Mouse (Mus musculus): ENCODE results near the gene Clps. TPM values are rescaled to one million over a fixed set of nuclear protein-coding genes. Genes with fewer than 3 reads are reported as not detected.
A peak's percentile ranks its signal among the peaks of the same experiment; 100 is the strongest.

Gene Clps
- 0.46 TPM in 1 of 2 replicates, not detected in the other for polyA plus RNA-seq (2016; fragmentation: Nextera tagmentation; extraction: Ambion mirVana)

DNA sequence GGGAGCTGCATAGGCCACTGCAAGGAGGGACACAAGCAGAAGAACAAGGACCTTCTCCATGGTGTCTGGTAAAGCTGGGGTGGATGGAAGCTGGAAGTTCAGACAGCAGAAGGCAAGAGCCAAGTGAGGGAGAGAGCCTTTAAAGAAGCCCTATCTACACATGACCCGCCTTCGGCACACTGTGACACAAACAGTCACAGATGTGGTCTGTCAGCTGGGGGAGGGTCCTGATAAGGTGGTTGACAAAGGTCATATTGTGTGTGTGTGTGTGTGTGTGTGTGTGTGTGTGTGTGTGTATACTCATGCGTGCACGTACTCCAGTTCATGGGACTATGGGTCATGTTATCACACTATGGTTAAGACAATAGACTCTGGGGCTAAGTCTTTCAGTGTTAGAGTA lies at the start of gene Clps:
Gene Clps, minus strand, starts transcription at position 169 of the 400 bp plus-strand sequence.
- no peak within 1 kb of the TSS for H3K4me3 ChIP-seq
- no peaks in the 10 kb centered on the region for H3K27me3 ChIP-seq (ENCODE audit: insufficient read depth, poor library complexity, severe bottlenecking)
- no peaks in the 10 kb centered on the region for H3K9me3 ChIP-seq
- H3K36me3 ChIP-seq = no peaks in the 10 kb centered on the region
- 51% methylated on average over 4 of the region's 4 CpGs for WGBS
- no peak for DNase-seq (ENCODE audit: low spot score)
- no peak within 1 kb of the TSS for H3K27ac ChIP-seq
- peaks cover 25% of the 10 kb centered on the region for H3K4me1 ChIP-seq

DNA sequence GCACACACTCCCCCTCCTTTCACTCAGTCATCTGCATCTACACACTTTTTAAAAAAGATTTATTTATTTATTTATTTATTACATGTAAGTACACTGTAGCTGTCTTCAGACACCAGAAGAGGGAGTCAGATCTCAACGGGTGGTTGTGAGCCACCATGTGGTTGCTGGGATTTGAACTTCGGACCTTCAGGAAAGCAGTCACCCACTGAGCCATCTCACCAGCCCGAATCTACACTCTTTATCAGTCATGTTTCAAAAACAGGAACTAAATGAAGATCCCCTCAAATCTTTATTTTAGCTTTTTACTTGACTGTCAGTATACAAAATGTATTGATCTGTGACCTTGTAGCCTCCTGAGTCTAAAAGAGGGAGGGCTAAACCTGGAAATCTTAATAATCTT lies 49.0 kb upstream of the Clps start:
- Histone ChIP-seq H3K27me3 (ENCODE audit: insufficient read depth, poor library complexity, severe bottlenecking) (no peaks in the 10 kb centered on the region), H3K36me3 (peaks cover 48% of the 10 kb centered on the region), H3K4me1 (no peaks in the 10 kb centered on the region), H3K9me3 (no peaks in the 10 kb centered on the region), H3K27ac (no peak overlapping the region), H3K4me3 (no peak overlapping the region)
- no peak for DNase-seq (ENCODE audit: low spot score)
- 82% methylated on average over 3 of the region's 3 CpGs for WGBS

DNA sequence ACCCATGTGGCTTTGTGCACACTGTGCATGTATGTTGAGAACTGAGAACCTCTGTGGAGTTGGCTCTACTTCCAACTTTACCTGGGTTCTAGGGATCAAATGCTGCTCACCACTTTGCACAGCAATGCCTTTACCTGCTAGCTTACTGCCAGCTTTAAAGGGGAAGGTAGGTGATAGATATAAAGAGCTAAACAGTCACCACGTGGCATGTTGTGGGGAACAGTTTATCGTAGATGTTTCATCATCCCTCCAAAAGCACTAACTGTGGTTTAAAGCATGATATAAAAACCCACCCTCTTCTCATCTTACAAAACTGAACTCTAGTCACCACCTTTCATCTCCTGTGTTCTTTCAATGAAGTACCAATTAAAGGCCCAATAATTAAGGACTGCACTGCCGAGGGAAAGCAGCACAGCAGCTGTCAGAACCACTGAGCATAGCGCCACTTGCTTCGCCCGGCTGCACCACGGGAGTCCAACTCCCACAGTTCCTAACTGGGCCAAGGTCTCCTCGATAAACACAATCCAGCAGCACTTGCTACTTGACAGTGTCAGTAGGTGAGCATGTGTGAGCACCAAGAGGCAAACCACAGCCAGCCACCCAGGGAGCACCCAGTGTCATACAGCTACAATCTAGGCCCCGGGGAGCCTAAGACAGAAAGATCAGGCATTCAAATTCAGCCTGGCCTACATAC lies 41.1 kb upstream of the Clps start:
- Histone ChIP-seq H3K27ac (no peak overlapping the region), H3K36me3 (peaks cover 93% of the 10 kb centered on the region), H3K27me3 (ENCODE audit: insufficient read depth, poor library complexity, severe bottlenecking) (no peaks in the 10 kb centered on the region), H3K4me1 (no peaks in the 10 kb centered on the region), H3K4me3 (no peak overlapping the region), H3K9me3 (no peaks in the 10 kb centered on the region)
- 92% methylated on average over 9 of the region's 9 CpGs for WGBS
- no peak for DNase-seq (ENCODE audit: low spot score)

DNA sequence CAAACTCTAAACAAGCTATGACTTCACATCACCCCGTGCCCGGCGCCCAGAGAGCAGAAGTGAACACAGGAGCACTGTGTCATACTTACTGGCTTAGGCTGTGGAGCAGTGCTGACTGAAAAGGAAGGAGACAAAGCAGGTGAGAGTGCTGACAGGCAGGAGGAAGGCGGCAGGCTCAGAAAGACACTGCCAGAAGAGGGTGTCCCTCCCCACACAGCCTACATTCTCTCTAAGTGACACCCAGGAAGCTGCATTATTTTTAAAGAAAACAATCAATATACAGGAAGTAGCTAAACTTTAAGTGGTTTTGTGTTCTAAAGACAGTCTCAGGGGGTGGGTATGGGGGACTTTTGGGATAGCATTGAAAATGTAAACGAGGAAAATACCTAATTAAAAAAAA lies 40.2 kb upstream of the Clps start:
- Histone ChIP-seq H3K4me1 (no peaks in the 10 kb centered on the region), H3K27me3 (ENCODE audit: insufficient read depth, poor library complexity, severe bottlenecking) (no peaks in the 10 kb centered on the region), H3K36me3 (peaks cover 93% of the 10 kb centered on the region), H3K4me3 (no peak overlapping the region), H3K27ac (no peak overlapping the region), H3K9me3 (no peaks in the 10 kb centered on the region)
- 85% methylated on average over 5 of the region's 5 CpGs for WGBS
- no peak for DNase-seq (ENCODE audit: low spot score)

DNA sequence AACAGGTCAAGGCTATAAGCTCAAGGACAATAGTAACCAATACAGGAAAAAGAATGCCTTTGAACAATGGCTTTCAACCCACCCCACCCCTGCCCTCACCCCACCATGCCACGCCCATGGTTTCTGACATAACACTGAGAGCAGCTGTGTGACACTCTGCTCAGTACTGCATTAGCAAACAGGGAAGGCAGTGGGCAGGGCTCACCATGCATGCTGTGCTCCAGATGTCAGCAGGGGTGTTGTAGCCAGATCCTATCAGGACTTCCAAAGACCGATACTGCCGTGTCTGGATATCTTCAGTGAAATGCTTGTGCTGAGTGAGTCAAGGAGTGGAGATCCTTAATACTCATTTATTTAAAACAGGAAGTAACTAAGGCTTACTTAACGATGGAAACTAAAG lies 33.4 kb upstream of the Clps start:
- Histone ChIP-seq H3K9me3 (no peaks in the 10 kb centered on the region), H3K4me3 (no peak overlapping the region), H3K36me3 (peaks cover 89% of the 10 kb centered on the region), H3K4me1 (no peaks in the 10 kb centered on the region), H3K27me3 (ENCODE audit: insufficient read depth, poor library complexity, severe bottlenecking) (no peaks in the 10 kb centered on the region), H3K27ac (no peak overlapping the region)
- no peak for DNase-seq (ENCODE audit: low spot score)
- WGBS = 46% methylated on average over 4 of the region's 4 CpGs

DNA sequence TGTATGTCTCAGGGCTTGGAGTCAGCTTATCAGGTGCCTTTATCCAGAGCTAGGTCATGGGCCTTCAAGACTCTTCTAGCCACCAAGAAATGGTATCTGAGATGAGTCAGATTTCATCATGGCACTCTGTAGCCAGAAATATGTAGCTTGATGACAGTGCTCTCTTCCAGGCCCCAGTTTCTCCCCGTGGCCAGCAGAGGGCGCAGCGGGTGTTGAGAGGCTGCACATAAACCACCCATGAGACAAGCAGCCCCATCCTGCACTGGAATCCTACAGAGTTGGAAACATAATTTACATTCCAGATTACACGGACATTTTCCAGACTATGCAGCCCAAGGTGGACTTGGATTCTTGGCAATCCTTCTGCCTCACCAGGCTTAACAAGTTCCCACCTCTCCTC lies 32.4 kb upstream of the Clps start:
- Histone ChIP-seq H3K9me3 (no peaks in the 10 kb centered on the region), H3K27me3 (ENCODE audit: insufficient read depth, poor library complexity, severe bottlenecking) (no peaks in the 10 kb centered on the region), H3K4me1 (no peaks in the 10 kb centered on the region), H3K4me3 (no peak overlapping the region), H3K36me3 (peaks cover 89% of the 10 kb centered on the region), H3K27ac (no peak overlapping the region)
- peak; percentile 91 for DNase-seq (ENCODE audit: low spot score)
- 34% methylated on average over 4 of the region's 4 CpGs for WGBS

DNA sequence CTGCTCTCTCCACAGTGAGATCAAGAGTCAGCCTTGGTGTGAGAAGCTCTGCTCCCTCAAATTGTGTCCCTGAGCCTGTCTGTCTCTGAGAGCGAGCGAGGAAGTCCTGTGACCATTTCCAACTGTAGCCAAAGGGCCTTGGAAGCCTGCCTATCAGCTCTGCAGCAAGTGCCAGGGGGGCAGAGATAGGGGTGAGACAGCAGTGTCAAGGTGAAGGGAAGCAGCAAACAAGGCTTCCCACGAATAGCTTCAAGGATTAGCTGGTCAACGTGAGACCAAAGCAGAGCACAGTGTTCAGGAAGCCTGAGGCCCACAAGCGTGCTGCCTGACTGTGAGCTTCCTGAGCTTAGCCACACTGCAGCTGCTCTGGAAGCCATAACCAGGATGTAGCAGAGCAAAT lies 30.9 kb upstream of the Clps start:
- no peak for DNase-seq (ENCODE audit: low spot score)
- 80% methylated on average over 5 of the region's 5 CpGs for WGBS
- Histone ChIP-seq H3K9me3 (no peaks in the 10 kb centered on the region), H3K27ac (no peak overlapping the region), H3K4me1 (no peaks in the 10 kb centered on the region), H3K27me3 (ENCODE audit: insufficient read depth, poor library complexity, severe bottlenecking) (no peaks in the 10 kb centered on the region), H3K4me3 (no peak overlapping the region), H3K36me3 (peaks cover 89% of the 10 kb centered on the region)

DNA sequence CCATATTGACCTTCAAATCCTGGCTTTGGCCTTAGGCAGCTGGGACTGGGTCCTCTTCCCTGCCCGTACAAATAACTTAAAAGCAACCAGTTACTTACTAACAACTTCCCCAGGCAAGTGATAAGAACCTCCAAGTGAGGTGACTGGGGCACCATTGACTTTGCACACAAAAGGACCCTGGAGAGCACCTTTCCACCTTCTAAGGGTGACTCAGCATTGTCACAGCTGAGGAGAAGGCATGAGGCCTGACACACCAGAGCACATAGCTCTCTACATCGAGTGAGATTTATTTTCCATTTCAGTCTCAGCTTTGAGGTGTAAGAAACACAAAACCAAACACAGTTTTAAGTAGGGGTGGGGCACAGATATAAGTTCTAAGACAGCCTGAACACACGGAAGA lies 30.0 kb upstream of the Clps start:
- Histone ChIP-seq H3K4me1 (no peaks in the 10 kb centered on the region), H3K27ac (no peak overlapping the region), H3K27me3 (ENCODE audit: insufficient read depth, poor library complexity, severe bottlenecking) (no peaks in the 10 kb centered on the region), H3K4me3 (no peak overlapping the region), H3K36me3 (peaks cover 80% of the 10 kb centered on the region), H3K9me3 (no peaks in the 10 kb centered on the region)
- no peak for DNase-seq (ENCODE audit: low spot score)
- 80% methylated on average over 3 of the region's 3 CpGs for WGBS

DNA sequence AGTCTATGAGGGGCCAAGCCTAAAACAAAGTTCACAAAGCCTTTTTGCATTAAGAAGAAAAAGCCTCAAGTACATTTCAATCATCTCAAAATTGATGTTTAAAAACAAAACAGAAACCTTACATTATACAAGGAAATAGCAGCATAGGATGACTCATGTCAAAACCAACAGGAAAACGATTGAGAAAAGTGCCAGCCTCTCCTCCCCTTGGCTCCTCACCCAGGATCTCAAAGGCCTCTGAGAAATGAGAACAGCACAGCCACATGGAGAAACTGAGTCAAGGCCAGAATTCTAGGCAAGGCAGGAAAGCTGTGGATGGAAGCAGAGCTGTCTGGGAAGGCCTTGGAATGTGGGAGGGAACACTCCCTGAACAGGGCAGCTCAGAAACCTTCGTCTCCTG lies 28.0 kb upstream of the Clps start:
- H3K27ac ChIP-seq = no peak overlapping the region
- H3K36me3 ChIP-seq = peaks cover 66% of the 10 kb centered on the region
- no peaks in the 10 kb centered on the region for H3K4me1 ChIP-seq
- WGBS = 76% methylated on average over 2 of the region's 2 CpGs
- no peaks in the 10 kb centered on the region for H3K9me3 ChIP-seq
- no peak for DNase-seq (ENCODE audit: low spot score)
- no peaks in the 10 kb centered on the region for H3K27me3 ChIP-seq (ENCODE audit: insufficient read depth, poor library complexity, severe bottlenecking)
- no peak overlapping the region for H3K4me3 ChIP-seq

DNA sequence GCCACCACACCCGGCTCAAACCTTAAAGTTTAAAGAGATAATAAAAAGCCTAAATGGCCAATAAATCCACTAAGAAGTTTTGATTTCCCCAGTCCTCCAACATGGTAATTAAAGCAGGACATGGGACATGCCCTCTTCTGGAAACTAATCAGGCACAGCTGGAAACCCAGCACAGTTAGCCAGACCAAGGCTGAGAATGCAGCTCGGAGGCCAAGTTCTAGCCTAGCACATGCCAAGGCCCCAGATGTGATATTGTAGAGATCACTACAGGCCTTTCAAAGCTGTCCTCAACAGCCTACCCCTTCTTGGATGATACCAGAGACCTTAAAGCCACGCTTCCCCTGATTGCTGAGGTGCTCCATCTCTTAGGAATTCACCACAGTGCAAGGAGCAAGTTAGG lies 25.9 kb upstream of the Clps start:
- Histone ChIP-seq H3K4me1 (no peaks in the 10 kb centered on the region), H3K27ac (no peak overlapping the region), H3K36me3 (peaks cover 46% of the 10 kb centered on the region), H3K4me3 (no peak overlapping the region), H3K9me3 (no peaks in the 10 kb centered on the region), H3K27me3 (ENCODE audit: insufficient read depth, poor library complexity, severe bottlenecking) (no peaks in the 10 kb centered on the region)
- WGBS = 88% methylated on average over 3 of the region's 3 CpGs
- no peak for DNase-seq (ENCODE audit: low spot score)

DNA sequence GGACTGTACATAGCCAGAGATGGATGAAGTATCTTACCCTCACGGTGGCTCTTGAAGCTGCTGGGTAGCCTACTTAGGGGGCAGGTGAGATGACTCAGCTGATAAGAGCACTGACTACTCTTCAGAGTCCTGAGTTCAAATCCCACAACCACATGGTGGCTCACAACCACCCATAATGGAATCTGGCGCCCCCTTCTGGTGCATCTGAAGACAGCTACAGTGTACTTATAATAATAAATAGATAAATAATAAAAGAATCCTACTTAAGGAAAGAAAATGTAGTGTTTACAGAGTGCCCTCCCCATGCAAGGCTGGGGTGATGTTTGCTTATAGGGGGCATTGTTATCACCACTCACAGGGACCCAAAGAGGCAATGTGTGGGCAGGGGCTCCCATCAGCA lies 20.5 kb upstream of the Clps start:
- Histone ChIP-seq H3K4me3 (no peak overlapping the region), H3K9me3 (no peaks in the 10 kb centered on the region), H3K4me1 (peaks cover 3% of the 10 kb centered on the region), H3K27ac (no peak overlapping the region), H3K36me3 (no peaks in the 10 kb centered on the region), H3K27me3 (ENCODE audit: insufficient read depth, poor library complexity, severe bottlenecking) (peaks cover 10% of the 10 kb centered on the region; the same call in 1 of the 2 replicates)
- no peak for DNase-seq (ENCODE audit: low spot score)
- 41% methylated on average over 2 of the region's 2 CpGs for WGBS

DNA sequence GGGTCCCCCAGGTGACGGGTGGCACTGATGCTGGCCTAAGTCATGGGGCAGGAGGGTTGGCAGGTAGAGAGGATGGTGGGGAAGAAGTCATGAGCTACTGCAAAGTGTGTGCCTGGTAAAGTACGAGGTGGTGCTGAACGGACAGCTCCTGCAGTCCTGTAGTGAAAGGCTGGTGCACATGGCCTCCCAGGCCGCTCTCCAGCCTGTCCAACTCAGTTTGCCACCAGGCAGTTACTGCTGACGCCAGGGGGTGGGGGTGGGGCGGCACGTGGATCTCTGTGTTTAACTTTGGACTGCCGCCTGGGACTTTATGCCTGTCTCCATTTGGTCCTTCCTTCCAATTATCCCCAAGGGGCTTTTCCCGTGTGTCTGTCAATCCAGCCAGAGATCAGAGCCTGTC lies 19.8 kb upstream of the Clps start:
- WGBS = 10% methylated on average over 9 of the region's 9 CpGs
- H3K4me1 ChIP-seq = peaks cover 8% of the 10 kb centered on the region
- H3K27ac ChIP-seq = no peak overlapping the region
- H3K36me3 ChIP-seq = no peaks in the 10 kb centered on the region
- peaks cover 15% of the 10 kb centered on the region; the same call in 1 of the 2 replicates for H3K27me3 ChIP-seq (ENCODE audit: insufficient read depth, poor library complexity, severe bottlenecking)
- no peaks in the 10 kb centered on the region for H3K9me3 ChIP-seq
- H3K4me3 ChIP-seq = no peak overlapping the region
- DNase-seq (ENCODE audit: low spot score) = peak; percentile 89

DNA sequence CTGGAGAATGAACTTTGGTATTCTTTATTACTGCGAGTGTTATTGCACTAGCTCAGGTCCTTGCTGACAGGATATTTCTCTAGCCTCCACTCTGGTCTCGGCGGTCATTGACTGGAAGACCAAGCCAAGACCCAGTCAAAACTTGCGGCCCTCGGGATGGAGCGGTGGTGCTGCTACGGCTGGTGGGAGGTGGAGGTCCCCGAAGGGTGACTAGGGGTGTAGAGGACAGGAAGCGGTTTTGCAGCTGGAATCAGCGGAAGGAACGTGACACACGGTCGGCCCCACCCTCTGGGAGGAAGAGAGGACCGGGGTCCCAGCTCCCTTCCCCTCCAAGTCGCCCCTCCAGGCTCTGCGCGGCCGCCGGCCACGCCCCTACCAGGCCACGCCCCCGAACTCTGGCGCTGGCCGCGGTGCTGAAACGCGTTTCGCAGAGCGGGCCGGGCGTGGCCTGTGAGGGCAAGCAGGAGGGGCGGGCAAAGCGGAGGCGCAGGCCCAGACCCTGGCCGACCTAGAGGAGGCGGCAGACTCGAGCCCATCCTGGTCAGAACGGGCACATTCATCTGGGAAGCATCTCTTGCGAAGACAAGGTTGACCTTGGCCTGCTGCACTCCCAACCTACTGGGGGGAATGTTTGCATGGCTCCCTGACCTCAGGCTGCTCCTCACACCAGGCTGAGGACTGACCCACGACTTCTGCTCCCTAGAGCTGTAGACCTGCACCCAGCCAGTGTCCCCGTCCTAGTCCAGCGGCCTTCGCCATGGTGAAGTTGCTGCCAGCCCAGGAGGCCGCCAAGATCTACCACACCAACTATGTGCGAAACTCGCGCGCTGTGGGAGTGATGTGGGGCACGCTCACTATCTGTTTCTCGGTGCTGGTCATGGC lies 14.9 kb upstream of the Clps start, which contains the start of gene Lhfpl5:
Gene Lhfpl5, plus strand, starts transcription at position 398 of the 882 bp plus-strand sequence.
- H3K4me3 ChIP-seq = peak within 1 kb of the TSS; percentile 44
- no peak within 1 kb of the TSS for H3K27ac ChIP-seq
- H3K27me3 ChIP-seq (ENCODE audit: insufficient read depth, poor library complexity, severe bottlenecking) = peaks cover 20% of the 10 kb centered on the region; the same call in 1 of the 2 replicates
- H3K9me3 ChIP-seq = no peaks in the 10 kb centered on the region
- WGBS = 15% methylated on average over 50 of the region's 50 CpGs
- peak; percentile 86 for DNase-seq (ENCODE audit: low spot score)
- peaks cover 8% of the 10 kb centered on the region for H3K4me1 ChIP-seq
- H3K36me3 ChIP-seq = no peaks in the 10 kb centered on the region
